Mouse (Mus musculus): Measurements from ENCODE around the gene Inpp4a. TPM values are rescaled to one million over a fixed set of nuclear protein-coding genes. Genes with fewer than 3 reads are reported as not detected.

Inpp4a gene
- polyA plus RNA-seq, 1 experiment: 6.7 TPM

DNA sequence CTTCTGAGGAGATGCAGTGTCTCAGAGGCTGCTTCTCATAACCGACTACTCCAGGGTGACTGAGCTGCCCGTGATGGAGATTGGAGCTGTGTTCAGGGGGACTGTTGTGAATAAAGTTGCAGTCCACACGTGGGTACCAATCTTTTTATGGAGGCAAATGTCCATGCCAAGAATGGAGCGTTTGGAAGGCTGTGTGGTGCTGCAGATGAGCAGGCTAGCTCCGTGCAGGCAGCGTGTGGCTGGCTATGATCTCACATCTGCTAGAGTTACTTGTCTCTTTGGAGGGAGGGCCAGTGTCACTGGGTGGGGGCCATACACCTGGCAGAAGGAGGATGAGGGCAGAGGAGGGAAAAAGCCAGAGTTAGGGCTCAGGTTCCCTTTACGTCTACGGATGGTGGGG is 59.0 kb downstream of the Inpp4a start:
- H3K27ac ChIP-seq (replicated peaks; ENCODE audit: low read depth, low read length): no peak overlapping the region
- H3K4me1 ChIP-seq (ENCODE audit: control insufficient read depth, insufficient read depth, insufficient read length, low read length): 0 out of 2 replicates have a peak, but pooled peaks cover 2% of the 10 kb centered on the region
- H3K4me3 ChIP-seq (ENCODE audit: insufficient read depth, low read depth, low read length): no peak overlapping the region

DNA sequence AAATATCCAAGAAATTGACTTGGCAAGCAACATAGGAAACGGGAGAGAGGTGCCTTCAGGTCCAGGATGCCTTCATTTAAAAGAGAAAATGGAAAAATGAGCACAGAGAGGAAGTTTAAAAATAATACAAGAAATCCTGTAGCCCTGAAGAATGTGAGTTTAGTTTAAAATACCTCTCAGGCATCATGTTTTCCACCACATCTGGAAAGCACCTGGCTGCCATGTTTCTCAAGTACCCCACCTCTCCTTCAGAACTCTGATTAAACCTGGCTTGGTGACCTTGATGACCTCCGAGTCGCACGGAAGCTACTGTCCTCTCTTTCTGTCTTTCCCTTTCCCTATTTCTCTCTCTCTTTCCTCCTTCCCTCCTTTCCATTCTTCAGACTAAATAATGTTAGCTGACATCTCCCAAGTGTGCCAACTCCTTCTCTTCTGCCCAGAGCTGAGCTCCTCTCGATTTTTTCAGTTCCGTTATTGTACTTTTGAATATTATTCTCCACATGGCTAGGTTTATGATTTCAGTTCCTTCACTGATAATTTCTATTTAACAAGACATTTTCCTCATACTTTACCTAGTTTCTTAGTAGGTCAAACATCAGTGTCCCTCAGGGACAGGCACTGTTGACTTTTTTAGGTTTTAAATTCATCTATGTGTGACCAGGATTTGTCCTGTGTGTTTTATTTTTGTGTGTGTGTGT is 59.9 kb downstream of the Inpp4a start:
- H3K27ac ChIP-seq (replicated peaks; ENCODE audit: low read depth, low read length): no peak overlapping the region
- H3K4me1 ChIP-seq (ENCODE audit: control insufficient read depth, insufficient read depth, insufficient read length, low read length): 0 out of 2 replicates have a peak, but pooled peaks cover 2% of the 10 kb centered on the region
- H3K4me3 ChIP-seq (ENCODE audit: insufficient read depth, low read depth, low read length): no peak overlapping the region

GRCm38 (mm10) chr1:37360781-37361180 is 61.1 kb downstream of the Inpp4a start:
- H3K27ac ChIP-seq (replicated peaks; ENCODE audit: low read depth, low read length): no peak overlapping the region
- no peak overlapping the region for H3K4me3 ChIP-seq (ENCODE audit: insufficient read depth, low read depth, low read length)

DNA sequence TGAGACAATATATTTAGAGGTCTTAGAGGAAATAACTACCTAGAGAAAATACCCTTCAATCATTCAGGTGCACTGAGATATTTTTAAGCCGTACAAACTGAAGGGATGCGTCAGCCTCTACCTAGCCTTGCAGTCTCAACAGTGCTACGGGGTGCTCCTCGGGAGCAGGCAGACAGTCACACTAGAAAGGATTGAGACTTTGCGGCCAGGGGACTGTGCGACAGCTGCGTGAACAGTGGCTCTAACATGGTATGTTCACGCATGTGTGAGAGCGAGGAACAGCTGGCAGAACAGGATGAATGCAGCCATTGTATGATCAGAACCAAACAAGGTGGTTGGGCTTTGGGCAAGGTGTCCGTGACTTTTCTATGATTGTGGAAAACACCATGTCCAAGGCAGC is 63.1 kb downstream of the Inpp4a start:
- H3K4me1 ChIP-seq (ENCODE audit: control insufficient read depth, insufficient read depth, insufficient read length, low read length): 0 out of 2 replicates have a peak, but pooled peaks cover 2% of the 10 kb centered on the region
- no peak overlapping the region for H3K27ac ChIP-seq (replicated peaks; ENCODE audit: low read depth, low read length)
- no peak overlapping the region for H3K4me3 ChIP-seq (ENCODE audit: insufficient read depth, low read depth, low read length)

More at GRCm38 (mm10) chr1:37360781-37361180, 61.1 kb downstream of the Inpp4a start:
- 0 out of 2 replicates have a peak, but pooled peaks cover 2% of the 10 kb centered on the region for H3K4me1 ChIP-seq (ENCODE audit: control insufficient read depth, insufficient read depth, insufficient read length, low read length)

DNA sequence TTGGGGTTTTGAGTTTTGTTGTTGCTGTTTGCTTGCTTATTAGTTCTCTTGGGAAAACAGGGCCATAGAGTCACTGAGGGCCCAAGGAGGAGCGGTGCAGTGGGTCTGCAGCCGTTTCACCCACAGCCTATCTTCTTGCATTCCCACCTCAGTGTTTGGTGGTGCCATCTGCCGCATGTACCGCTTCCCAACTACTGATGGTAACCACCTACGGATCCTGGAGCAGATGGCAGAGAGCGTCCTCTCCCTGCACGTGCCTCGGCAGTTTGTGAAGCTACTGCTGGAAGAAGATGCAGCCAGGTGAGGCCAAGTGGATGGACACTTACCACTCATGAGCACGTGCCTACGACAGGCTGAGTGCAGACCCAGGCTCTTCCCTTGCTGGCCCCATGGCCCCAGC is 68.5 kb downstream of the Inpp4a start:
- H3K27ac ChIP-seq (replicated peaks; ENCODE audit: low read depth, low read length): no peak overlapping the region
- no peaks in the 10 kb centered on the region for H3K4me1 ChIP-seq (ENCODE audit: control insufficient read depth, insufficient read depth, insufficient read length, low read length)

DNA sequence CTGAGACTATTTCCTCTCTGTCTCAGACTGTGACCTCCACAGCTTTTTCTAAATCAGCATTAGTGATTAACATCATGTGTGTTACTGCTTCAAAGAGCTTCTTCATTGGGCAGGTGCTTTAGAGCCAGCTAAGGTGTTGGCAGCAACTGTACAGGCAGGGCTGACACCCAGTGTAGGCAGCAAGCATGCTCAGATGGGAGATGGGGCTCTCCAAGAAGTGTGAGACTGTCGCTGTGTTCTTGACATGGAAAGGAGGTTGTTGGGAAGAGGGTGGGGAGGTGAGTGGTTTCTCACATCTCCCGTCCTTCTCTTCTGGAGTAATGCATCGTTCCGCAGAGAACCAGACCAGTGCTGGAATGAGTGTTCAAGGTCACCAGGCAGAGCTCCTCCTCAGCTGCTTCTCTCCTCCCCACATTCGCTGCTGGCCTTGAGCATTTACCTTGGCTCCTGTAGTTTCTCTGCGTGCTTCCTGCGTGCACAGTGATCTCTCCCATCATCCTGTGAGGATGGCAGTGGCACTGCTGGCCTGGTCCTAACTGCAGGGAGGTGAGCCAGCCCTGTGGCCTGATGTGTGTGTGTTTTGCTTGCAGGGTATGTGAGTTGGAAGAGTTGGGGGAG is 69.2 kb downstream of the Inpp4a start:
- H3K4me1 ChIP-seq (ENCODE audit: control insufficient read depth, insufficient read depth, insufficient read length, low read length): no peaks in the 10 kb centered on the region
- H3K27ac ChIP-seq (replicated peaks; ENCODE audit: low read depth, low read length): no peak overlapping the region
- H3K4me3 ChIP-seq (ENCODE audit: insufficient read depth, low read depth, low read length): no peak overlapping the region

More for the DNA sequence above, 68.5 kb downstream of the Inpp4a start:
- no peak overlapping the region for H3K4me3 ChIP-seq (ENCODE audit: insufficient read depth, low read depth, low read length)

DNA sequence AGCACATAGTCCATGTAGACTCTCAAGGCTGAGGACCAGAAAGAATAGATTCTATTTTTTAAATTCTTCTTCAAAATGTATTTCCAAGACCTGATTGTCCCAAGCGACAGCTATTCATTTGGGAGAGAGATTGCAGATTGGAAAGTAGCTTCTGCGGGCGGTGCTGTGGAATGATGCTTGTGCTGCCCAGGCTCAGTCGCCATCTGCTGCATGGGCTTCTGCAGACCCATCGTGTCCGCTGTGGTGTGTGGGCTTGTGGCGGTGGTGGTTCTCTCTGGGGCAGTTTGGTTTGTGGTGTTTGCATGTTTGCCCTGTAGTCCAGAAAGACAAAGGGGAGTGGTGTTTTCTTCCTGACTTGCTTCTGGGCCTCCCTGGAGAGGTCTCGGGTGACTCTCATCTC is 76.5 kb downstream of the Inpp4a start:
- Histone ChIP-seq H3K4me3 (ENCODE audit: insufficient read depth, low read depth, low read length) (no peak overlapping the region), H3K27ac (replicated peaks; ENCODE audit: low read depth, low read length) (no peak overlapping the region), H3K4me1 (ENCODE audit: control insufficient read depth, insufficient read depth, insufficient read length, low read length) (no peaks in the 10 kb centered on the region)

- H3K4me3 ChIP-seq (ENCODE audit: insufficient read depth, low read depth, low read length): no peak overlapping the region
- no peaks in the 10 kb centered on the region for H3K4me1 ChIP-seq (ENCODE audit: control insufficient read depth, insufficient read depth, insufficient read length, low read length)
- no peak overlapping the region for H3K27ac ChIP-seq (replicated peaks; ENCODE audit: low read depth, low read length)
These were observed 77.1 kb downstream of the Inpp4a start for GRCm38 (mm10) chr1:37376751-37377150.

DNA sequence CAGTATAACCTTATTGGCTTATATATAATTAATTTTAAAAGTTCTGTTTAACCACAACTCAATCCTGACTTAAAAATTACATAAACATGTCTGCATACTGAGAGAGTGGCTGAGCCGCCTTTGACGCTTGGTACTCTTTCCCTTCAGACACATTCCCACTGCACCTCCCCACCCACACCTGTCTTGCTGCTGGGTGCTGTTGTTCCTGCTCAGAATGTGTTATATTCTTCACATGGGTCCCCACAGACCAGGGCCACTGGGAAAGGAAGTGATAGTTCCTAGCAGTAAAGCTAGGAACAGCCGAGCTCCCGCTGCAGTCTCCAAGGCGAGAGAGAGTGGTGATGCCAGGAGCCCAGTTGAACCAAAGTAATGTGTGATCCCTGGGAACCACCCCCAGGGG is 78.4 kb downstream of the Inpp4a start:
- Histone ChIP-seq H3K4me3 (ENCODE audit: insufficient read depth, low read depth, low read length) (no peak overlapping the region), H3K27ac (replicated peaks; ENCODE audit: low read depth, low read length) (no peak overlapping the region)

DNA sequence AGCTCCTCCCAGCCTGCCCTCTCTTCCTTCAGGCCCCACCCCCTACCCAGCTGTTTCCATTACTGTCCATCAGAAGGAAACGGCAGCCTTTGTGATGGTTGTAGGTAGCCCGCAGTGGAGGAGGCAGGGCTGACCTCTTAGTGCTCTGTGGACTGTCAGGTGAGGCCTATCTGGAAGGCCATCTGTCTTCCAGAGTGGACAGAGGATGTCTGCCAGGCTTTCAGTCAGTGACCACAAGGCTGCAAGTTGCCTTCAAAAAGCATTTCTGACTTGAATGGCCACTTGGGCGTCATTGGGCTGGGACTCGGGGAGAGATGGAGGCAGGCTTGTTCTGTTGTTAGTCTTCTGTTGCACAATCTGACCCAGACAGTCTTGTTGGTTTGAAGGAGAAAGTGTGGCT is 79.9 kb downstream of the Inpp4a start:
- Histone ChIP-seq H3K4me1 (ENCODE audit: control insufficient read depth, insufficient read depth, insufficient read length, low read length) (no peaks in the 10 kb centered on the region), H3K27ac (replicated peaks; ENCODE audit: low read depth, low read length) (no peak overlapping the region), H3K4me3 (ENCODE audit: insufficient read depth, low read depth, low read length) (no peak overlapping the region)

More for the DNA sequence above, 78.4 kb downstream of the Inpp4a start:
- no peaks in the 10 kb centered on the region for H3K4me1 ChIP-seq (ENCODE audit: control insufficient read depth, insufficient read depth, insufficient read length, low read length)

DNA sequence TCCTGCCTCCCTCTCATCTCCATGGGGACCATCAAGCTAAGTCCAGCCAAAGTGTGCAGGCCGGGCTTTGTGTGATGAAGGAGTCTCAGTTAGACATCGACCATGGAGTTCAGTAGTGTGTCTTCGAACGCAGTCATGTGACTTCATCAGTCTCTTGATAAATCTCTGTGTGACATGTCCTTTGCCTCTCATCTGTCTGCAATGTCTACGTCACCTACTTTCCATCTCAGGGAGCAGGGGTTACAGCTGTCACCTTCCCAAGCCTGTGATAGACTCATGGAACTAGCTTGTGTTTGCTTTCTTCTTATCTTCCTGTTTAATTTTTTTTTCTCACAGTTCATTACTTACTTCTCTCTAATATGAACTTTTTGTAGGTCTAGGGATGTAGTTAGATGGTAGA is 81.2 kb downstream of the Inpp4a start:
- Histone ChIP-seq H3K4me1 (ENCODE audit: control insufficient read depth, insufficient read depth, insufficient read length, low read length) (no peaks in the 10 kb centered on the region), H3K27ac (replicated peaks; ENCODE audit: low read depth, low read length) (no peak overlapping the region), H3K4me3 (ENCODE audit: insufficient read depth, low read depth, low read length) (no peak overlapping the region)

GRCm38 (mm10) chr1:37384304-37384703 is 84.6 kb downstream of the Inpp4a start:
- no peaks in the 10 kb centered on the region for H3K4me1 ChIP-seq (ENCODE audit: control insufficient read depth, insufficient read depth, insufficient read length, low read length)
- no peak overlapping the region for H3K4me3 ChIP-seq (ENCODE audit: insufficient read depth, low read depth, low read length)
- H3K27ac ChIP-seq (replicated peaks; ENCODE audit: low read depth, low read length): no peak overlapping the region

GRCm38 (mm10) chr1:37386448-37386971 is 86.8 kb downstream of the Inpp4a start:
- Histone ChIP-seq H3K27ac (replicated peaks; ENCODE audit: low read depth, low read length) (peak overlapping the region; percentile 66), H3K4me1 (ENCODE audit: control insufficient read depth, insufficient read depth, insufficient read length, low read length) (no peaks in the 10 kb centered on the region), H3K4me3 (ENCODE audit: insufficient read depth, low read depth, low read length) (no peak overlapping the region)

GRCm38 (mm10) chr1:37393174-37393573 is 93.5 kb downstream of the Inpp4a start:
- no peak overlapping the region for H3K4me3 ChIP-seq (ENCODE audit: insufficient read depth, low read depth, low read length)
- H3K4me1 ChIP-seq (ENCODE audit: control insufficient read depth, insufficient read depth, insufficient read length, low read length): no peaks in the 10 kb centered on the region
- no peak overlapping the region for H3K27ac ChIP-seq (replicated peaks; ENCODE audit: low read depth, low read length)

DNA sequence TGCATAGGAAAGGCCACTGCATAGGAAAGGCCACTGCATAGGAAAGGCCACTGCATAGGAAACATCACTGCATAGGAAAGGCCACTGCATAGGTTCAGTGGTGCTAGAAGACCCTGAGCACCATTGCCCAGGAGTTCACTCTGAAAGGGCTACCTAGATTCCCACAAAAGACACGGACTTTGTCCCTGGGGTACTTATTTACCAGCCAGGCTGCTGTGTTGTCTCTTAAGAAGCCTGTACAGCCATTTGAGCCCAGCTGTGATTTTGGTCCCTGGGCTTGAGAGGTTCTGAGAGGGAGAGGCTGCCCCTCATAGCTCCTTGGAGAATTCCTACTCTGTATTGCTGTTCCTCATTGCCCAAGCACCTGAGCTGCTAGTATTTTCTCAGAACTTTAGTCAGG is 96.8 kb downstream of the Inpp4a start:
- no peak overlapping the region for H3K4me3 ChIP-seq (ENCODE audit: insufficient read depth, low read depth, low read length)
- no peak overlapping the region for H3K27ac ChIP-seq (replicated peaks; ENCODE audit: low read depth, low read length)
- H3K4me1 ChIP-seq (ENCODE audit: control insufficient read depth, insufficient read depth, insufficient read length, low read length): no peaks in the 10 kb centered on the region

DNA sequence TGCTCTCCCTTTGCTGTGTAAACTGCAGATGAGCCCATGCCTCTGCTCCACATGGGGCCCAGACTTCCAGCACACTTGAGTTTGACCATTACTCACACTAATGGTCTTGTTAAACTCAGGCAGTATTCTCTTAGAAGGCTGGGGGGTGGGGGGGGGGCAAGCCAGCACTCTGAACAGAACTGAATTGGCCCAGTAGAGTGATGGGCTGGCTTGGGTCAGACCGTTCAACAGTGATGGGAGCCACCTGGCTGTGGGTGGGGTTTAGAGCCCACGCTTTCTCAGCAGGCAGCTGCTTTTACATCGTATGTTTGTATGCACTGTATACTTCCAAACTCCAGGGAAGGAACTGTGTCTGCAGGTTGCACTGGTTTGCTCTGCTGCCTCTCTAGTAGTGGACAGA is 99.3 kb downstream of the Inpp4a start:
- Histone ChIP-seq H3K4me1 (ENCODE audit: control insufficient read depth, insufficient read depth, insufficient read length, low read length) (no peaks in the 10 kb centered on the region), H3K27ac (replicated peaks; ENCODE audit: low read depth, low read length) (no peak overlapping the region), H3K4me3 (ENCODE audit: insufficient read depth, low read depth, low read length) (no peak overlapping the region)

All from brown adipose tissue, adult 24 weeks (tissue).